Mouse (Mus musculus): ENCODE data around the gene Tnfaip3.

The Tnfaip3 gene

GRCm38 (mm10) chr10:19015257-19015862 lies at the start of gene Tnfaip3:
TSS of gene Tnfaip3 (minus strand) at chr10:19015657.
- peak; percentile 93 to 96 for DNase-seq (ENCODE audit: low spot score in 2 of 2)

GRCm38 (mm10) chr10:19064651-19065601 lies 49.5 kb upstream of the Tnfaip3 start:
- no peak for DNase-seq (ENCODE audit: low spot score in 2 of 2)

GRCm38 (mm10) chr10:19063670-19064069 lies 48.2 kb upstream of the Tnfaip3 start:
- no peak for DNase-seq (ENCODE audit: low spot score in 2 of 2)

GRCm38 (mm10) chr10:19063208-19063607 lies 47.8 kb upstream of the Tnfaip3 start:
- DNase-seq (ENCODE audit: low spot score in 2 of 2), result no peak

- DNase-seq (ENCODE audit: low spot score in 2 of 2), result peak; percentile 32 to 56
Observed at GRCm38 (mm10) chr10:19062098-19062905, 46.8 kb upstream of the Tnfaip3 start.

GRCm38 (mm10) chr10:19061201-19061600 lies 45.7 kb upstream of the Tnfaip3 start:
- DNase-seq (ENCODE audit: low spot score in 2 of 2), result no peak

GRCm38 (mm10) chr10:19053524-19053923 lies 38.1 kb upstream of the Tnfaip3 start:
- no peak for DNase-seq (ENCODE audit: low spot score in 2 of 2)

- no peak for DNase-seq (ENCODE audit: low spot score in 2 of 2)
Observed at GRCm38 (mm10) chr10:19045986-19046385, 30.5 kb upstream of the Tnfaip3 start.

GRCm38 (mm10) chr10:19044765-19045516 lies 29.5 kb upstream of the Tnfaip3 start:
- no peak for DNase-seq (ENCODE audit: low spot score in 2 of 2)

- DNase-seq (ENCODE audit: low spot score in 2 of 2), result peak; percentile 16 to 40
Observed at GRCm38 (mm10) chr10:19043529-19044262, 28.2 kb upstream of the Tnfaip3 start.

- no peak for DNase-seq (ENCODE audit: low spot score in 2 of 2)
Observed at GRCm38 (mm10) chr10:19040147-19040546, 24.7 kb upstream of the Tnfaip3 start.

- peak in 1 of 2 experiments; percentile 10 for DNase-seq (ENCODE audit: low spot score in 2 of 2)
Observed at GRCm38 (mm10) chr10:19034764-19035163, 19.3 kb upstream of the Tnfaip3 start.

GRCm38 (mm10) chr10:19033696-19034095 lies 18.2 kb upstream of the Tnfaip3 start:
- peak; percentile 28 to 52 for DNase-seq (ENCODE audit: low spot score in 2 of 2)

GRCm38 (mm10) chr10:19031875-19032274 lies 16.4 kb upstream of the Tnfaip3 start:
- DNase-seq (ENCODE audit: low spot score in 2 of 2), result no peak

- no peak for DNase-seq (ENCODE audit: low spot score in 2 of 2)
Observed at GRCm38 (mm10) chr10:19030628-19031027, 15.2 kb upstream of the Tnfaip3 start.

- no peak for DNase-seq (ENCODE audit: low spot score in 2 of 2)
Observed at GRCm38 (mm10) chr10:19026710-19027109, 11.3 kb upstream of the Tnfaip3 start.

GRCm38 (mm10) chr10:19024353-19024752 lies 8.9 kb upstream of the Tnfaip3 start:
- no peak for DNase-seq (ENCODE audit: low spot score in 2 of 2)

- DNase-seq (ENCODE audit: low spot score in 2 of 2), result no peak
Observed at GRCm38 (mm10) chr10:19023622-19024326, 8.3 kb upstream of the Tnfaip3 start.

GRCm38 (mm10) chr10:19022272-19022671 lies 6.8 kb upstream of the Tnfaip3 start:
- no peak for DNase-seq (ENCODE audit: low spot score in 2 of 2)
